Mouse (Mus musculus): Measurements from ENCODE around the gene Pitx1.

Gene Pitx1

GRCm38 (mm10) chr13:55830833-55831721 lies 4.9 kb downstream of the Pitx1 start:
- no peak for DNase-seq

DNA sequence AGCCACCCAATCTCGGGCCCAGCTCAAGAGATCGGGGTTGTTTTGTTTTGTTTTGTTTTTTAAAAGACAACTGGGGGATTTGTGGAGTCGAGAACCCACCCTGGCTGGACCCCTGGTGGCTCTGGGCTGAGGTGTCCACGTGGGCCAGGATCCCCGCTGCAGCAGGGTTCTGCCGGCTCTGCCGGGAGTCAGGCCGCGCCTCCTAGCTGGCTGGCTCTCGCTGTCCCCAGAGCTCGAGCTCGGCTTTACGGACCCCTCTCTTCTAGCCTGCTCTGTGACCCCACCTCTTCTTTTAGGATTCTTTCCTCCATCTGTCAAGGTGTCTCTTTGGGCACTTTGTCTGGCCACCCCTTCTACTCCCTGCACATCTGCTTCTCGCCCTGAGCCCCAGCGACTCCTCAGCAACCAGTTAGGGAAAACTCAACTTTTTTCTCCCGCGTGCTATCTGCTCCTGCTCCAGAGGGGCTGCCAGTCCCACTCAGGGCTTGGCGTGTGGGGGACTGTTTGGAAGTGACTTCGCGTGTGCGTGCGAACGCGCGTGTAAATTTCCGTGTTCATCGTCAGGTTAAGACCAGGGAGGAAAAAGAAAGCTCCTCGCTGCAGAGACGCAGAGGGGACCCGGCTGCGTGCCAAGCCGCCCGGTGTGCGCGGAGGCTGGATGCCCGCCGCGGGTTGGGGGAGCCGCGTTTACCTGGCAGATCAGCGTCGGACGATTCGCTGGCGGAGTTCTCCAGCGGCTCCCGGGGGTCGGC lies 5.7 kb downstream of the Pitx1 start:
- DNase-seq: no peak

DNA sequence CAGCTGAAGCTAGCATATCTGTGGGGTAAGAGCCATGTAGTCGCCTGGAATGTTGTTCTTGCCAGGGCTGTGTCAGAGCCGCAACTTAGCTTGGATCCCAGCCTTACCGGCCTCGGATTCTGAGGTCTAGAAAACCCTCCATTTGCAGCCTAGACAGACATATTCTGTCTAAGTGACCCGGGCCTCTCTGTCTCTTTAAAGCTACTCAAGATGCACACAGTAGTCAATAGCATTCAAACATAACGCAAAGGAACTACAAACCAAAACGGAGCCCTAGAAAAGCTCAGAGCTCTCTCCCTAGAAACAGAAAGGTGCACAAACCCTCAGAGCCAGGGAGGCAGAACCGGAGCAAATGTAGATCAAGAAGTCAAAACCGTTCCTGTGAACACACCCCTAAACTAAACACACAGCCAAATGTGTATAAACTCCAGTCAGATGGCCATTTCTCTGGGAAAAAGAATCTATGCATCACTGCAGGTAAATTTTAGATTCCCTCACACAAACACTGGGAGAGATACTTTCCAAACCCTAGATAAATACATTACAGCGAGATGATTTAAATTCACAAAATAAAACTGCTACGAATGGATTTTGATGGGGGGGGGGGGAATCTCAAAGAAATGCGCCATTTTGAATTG lies 6.9 kb downstream of the Pitx1 start:
- no peak for DNase-seq

DNA sequence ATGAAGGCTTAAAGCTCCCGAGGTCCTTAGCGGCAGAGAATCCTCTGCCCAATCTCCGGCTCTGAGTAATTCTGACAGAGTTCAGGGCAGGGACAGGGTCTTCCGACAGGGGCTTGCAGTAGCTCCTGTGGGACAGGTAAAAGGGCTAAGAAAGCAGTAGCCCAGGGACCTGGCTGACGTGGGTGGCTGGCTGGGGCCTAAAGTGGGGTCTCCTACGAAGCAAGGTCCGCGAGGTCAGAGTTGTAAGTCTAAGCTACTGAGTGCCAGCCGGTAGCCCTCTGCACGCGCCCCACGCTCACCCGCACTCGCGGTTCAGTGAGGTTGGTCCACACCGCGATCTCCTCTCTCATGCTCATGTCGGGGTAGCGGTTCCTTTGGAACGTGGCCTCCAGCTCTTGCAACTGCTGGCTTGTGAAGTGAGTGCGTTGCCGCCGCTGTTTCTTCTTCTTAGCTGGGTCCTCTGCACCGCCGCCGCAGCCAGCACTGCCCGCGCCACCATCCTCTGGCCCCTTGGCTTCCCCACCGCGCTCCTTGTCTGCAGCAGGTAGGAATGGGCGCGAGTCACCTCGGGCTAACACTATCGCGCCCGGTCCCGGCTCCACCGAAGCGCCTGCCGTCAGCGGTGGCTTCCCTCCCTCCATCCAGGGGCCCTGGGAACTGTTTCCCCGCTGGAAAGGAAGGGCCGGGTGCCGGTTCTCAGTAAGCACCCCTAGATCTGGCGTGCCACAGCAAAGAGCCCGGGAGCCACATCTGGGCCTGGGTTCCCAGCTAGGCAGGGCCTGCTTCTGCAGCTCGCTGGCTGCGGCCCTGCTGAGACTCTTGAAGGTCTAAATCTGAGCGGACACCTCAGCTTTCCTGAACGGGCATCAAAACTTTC lies 7.6 kb downstream of the Pitx1 start:
- no peak for DNase-seq

DNA sequence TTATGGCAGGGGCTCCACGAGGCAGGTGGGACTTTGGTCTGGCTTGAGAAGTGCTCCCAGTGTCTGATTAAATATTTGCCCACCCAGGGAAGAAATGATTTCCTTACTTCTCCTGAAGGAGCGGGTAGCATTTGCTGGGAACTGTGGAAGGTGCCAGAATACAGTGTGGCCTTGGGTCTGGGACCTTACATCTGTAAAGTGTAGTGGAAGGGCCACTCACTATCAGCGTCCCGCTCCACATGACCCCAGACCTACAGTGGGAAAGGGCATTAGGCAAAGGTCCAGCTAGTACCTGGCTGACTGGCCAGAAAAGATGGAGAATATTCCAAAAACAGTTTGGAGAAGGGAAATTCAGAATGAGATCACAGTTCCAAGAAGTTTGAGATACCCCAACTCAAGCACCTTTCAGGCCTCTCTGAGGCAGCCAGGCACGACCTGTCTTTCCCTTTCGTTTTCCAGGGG lies 8.3 kb downstream of the Pitx1 start:
- DNase-seq: no peak

GRCm38 (mm10) chr13:55826796-55827678 lies 9.0 kb downstream of the Pitx1 start:
- no peak for DNase-seq

DNA sequence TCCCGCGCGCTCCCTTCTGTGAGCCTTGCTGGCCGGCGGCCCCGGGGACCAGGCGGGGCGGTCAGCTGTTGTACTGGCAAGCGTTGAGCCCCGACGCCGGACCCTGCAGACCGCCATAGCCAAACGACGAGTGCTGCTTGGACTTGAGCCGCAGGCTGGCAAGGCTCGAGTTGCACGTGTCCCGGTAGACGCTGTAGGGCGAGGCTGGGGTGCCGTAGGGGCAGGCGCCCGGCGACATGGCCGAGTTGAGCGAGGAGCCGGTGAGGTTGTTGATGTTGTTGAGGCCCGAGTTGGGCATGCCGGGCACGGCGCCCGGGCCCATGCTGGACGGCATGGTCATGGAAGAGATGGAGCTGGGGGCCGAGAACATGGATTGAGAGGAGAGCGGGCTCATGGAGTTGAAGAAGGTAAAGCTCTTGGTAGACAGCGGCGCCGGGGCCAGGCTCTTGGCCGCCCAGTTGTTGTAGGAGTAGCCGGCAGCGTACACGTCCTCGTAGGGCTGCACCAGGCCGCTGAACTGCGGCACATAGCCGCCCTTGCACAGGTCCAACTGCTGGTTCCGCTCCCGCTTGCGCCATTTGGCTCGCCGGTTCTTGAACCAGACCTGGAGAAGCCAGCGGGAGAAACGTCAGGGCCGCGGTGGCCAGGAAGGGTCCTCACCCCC lies 9.9 kb downstream of the Pitx1 start:
- no peak for DNase-seq

DNA sequence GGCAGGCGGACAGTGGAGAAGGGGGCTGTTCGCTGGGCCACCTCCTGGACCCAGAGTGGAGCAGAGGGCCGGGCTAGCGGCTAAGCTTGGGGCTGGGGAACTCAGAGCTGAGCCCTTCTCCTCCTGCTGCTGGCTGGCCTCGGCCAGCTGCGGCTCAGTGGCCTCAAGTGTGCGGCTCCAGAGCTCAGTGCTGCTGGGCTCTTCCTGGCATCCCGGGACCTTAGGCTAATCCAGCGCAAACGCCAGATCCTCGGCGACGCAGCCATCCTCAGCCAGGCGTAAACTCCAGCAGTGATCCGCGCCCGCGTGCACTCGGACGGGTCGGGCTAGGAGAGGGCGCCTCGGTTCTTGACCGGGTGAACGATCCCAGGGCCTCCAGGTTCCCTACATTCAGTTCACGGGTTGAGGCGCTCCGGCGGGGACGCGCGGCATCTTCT lies 10.7 kb downstream of the Pitx1 start:
- DNase-seq: no peak

- no peak for DNase-seq
Measured at GRCm38 (mm10) chr13:55824151-55824945, 11.6 kb downstream of the Pitx1 start.

DNA sequence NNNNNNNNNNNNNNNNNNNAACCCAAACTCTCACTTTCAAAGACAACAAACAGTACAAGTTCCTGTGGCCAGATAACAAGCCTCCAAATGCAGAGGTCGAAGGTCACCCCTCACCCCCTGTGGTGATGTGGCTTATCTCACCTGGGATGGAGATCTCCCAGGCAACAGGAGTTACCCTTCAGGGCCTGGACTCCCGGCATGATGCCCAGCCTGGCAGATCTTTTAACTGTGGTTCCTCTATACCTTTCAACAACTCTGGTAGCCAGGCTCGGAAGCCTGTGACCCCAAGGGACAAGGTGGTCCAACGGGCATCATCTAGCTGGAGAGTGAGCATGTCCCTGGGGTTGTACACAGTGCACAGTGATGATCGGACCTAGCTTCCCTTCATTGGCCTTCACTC lies 13.5 kb downstream of the Pitx1 start:
- no peak for DNase-seq

DNA sequence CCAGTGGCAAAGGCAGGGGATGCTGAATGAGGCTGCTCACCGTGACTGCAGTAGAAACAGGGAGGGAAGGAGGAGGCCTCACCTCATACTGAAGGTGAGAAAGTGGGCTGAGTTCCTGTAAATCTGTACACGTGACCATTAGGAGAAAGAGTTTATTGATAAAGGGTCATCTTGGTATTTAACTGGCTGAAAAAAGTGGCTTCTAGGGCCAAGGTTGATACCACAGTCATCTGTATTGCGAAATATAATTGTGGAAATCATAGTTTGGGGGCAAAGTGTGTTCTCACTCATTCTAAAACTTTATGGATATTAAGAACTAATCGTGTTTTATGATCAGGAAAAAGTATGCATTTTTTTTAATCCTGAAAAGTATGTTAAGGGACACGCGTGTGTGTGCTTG lies 21.2 kb downstream of the Pitx1 start:
- DNase-seq: no peak

GRCm38 (mm10) chr13:55813490-55814016 lies 22.4 kb downstream of the Pitx1 start:
- no peak for DNase-seq

GRCm38 (mm10) chr13:55810947-55811346 lies 25.0 kb downstream of the Pitx1 start:
- no peak for DNase-seq

DNA sequence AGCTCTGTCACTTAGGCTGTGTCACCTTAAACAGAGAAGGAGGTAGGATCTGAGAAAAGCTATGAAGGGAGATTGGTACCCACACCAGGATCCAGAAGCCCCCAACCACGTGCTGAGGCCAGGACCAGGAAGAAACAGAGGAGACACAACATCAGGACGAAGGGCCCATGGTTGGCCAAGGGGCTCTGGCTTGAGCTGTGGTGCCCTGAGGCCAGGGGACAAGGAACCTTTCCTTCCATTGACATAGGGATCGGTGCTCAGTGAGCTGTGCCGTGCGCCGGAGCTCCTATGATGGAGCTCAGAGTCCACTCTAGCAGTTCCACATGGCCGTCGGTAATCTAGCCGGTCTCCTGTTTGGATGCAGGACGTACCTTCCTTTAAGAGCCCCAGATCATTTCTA lies 26.3 kb downstream of the Pitx1 start:
- no peak for DNase-seq

GRCm38 (mm10) chr13:55809041-55809623 lies 26.9 kb downstream of the Pitx1 start:
- no peak for DNase-seq

DNA sequence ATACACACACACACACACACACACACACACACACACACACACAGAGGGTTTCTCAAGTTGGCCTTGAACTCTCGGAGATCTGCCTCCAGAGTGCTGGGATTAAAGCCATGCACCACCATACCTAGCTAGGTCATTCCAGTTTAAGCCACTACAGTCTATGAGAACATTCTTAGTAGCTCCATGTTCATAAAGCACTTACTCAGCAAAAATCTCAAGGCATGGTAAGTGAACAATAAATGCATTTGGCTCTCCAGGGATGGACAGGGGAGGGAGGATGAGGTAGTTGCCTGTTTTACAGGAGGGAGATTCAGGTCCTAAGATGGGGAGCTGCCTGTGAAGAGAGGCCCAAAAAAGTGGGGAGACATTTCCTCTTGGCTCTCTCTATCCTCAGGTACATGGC lies 32.0 kb downstream of the Pitx1 start:
- no peak for DNase-seq

DNA sequence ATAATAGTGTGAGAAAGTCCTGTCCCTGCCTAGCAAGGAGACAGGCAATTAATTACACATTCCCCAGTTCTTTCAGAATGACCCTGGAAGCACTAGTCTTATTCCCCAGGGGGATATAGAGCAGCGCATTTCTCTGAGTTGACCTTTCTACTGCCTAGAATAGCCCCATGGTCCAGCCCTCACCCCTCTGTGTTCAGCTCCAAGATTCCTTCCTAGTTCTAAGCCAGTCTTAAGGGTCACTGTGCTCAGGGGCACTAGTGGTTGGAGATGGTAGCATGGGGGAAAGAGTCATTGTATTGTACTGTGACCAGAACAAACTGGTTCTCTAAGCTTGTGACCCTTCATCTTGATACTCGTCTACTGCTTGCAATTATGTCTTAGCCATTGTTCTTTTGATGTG lies 34.7 kb downstream of the Pitx1 start:
- no peak for DNase-seq

GRCm38 (mm10) chr13:55786120-55786519 lies 49.9 kb downstream of the Pitx1 start:
- no peak for DNase-seq

DNA sequence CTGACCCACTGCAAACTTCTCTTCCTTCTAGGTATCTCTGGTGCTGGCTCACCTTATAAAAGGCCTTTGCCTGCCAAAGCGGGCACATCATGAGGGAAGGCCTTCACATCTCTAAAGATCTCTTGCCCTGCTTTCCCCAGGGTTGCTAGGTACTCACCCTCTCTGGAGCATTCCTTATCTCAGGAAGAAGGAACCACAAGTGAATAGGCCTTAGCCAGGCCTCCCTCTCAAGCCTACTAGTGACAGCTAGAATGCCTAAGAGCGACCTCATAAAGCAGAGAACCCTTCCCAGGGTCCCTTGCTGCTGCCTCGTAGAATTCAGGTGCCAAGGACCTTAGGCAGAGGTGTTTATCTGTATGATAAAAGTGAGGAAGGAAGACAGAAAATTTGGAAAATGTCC lies 51.7 kb downstream of the Pitx1 start, which contains the start of gene Catsper3:
Gene Catsper3, plus strand, starts transcription at position 301 of the 400 bp plus-strand sequence.
- no peak for DNase-seq
